Mouse (Mus musculus): ENCODE measurements around the gene Kank3.
A peak's percentile ranks its signal among the peaks of the same experiment; 100 is the strongest.

GRCm38 (mm10) chr17:33865330-33866030 lies 55.2 kb downstream of the Kank3 start:
- TF ChIP-seq CTCF (IDR thresholded peaks at IDR 0.05; ENCODE audit: control insufficient read depth, insufficient read depth, insufficient replicate concordance, low read depth, low read length) (peak; percentile 41; the same call in 1 of the 2 replicates), POLR2A (IDR thresholded peaks at IDR 0.05; ENCODE audit: control insufficient read depth, low read depth, low read length) (no peak)
